ENCODE assay signal across 13 mouse cellular contexts in genomic region chr2:118891173-118891572, GRCm38 (mm10).
"Had no signal": no experiment of that assay in that cellular context is flagged by ENCODE, and none has a peak within 500 bp of the region (broad histone marks: within the 10 kb centered on the region; RNA-seq: fewer than 3 reads in every experiment).

No protein-coding gene starts in this region.

- DNase-seq: cerebellum, postnatal 14 days; cerebellum, postnatal 25 days; cerebellum, postnatal 36 days; embryo, embryonic 11 days; forebrain, postnatal 0 days; gastrocnemius, adult 2 months; gastrocnemius, postnatal 10 days; gastrocnemius, postnatal 14 days; gastrocnemius, postnatal 25 days; gastrocnemius, postnatal 36 days; heart, adult 11 months; heart, adult 18-20 months; heart, adult 2 months had no signal
